Mouse (Mus musculus): ENCODE data around the gene Fastkd5.
A peak's percentile ranks its signal among the peaks of the same experiment; 100 is the strongest.

- TF ChIP-seq CTCF (IDR thresholded peaks at IDR 0.05; ENCODE audit: borderline replicate concordance, extremely low read depth, insufficient read depth, insufficient read length): peak; percentile 72
- no peak for TF ChIP-seq POLR2A (IDR thresholded peaks at IDR 0.05; ENCODE audit: borderline replicate concordance, extremely low read depth, insufficient read depth, insufficient read length, poor library complexity, severe bottlenecking)
Observed at GRCm38 (mm10) chr2:130578148-130578547, 51.7 kb downstream of the Fastkd5 start.
